Mouse (Mus musculus) lung, postnatal 0 days (tissue): ENCODE measurements around the gene Gbp2. TPM values are rescaled to one million over a fixed set of nuclear protein-coding genes. Genes with fewer than 3 reads are reported as not detected.
A peak's percentile ranks its signal among the peaks of the same experiment; 100 is the strongest.

Experiments
- ATAC-seq: fragments of 200-750 bp; cut with Nextera tagmentation; 2 replicates; pipeline ENCODE4 v1.8.0; 2017; ENCODE audit warnings: moderate library complexity
- DNase-seq: peaks from one replicate; pipeline ENCODE4 v3.0.0-alpha.2; 2016; ENCODE audit warnings: low spot score
- H3K27ac ChIP-seq: fragments of 300-500 bp; sonication (generic); 2 replicates; pipeline ENCODE4 v1.5.1; 2014; ENCODE audit warnings: antibody characterized with exemption, mild to moderate bottlenecking, low read length, mixed read lengths
- H3K27me3 ChIP-seq: fragments of 300-500 bp; sonication (generic); replicated peaks from 2 replicates; pipeline ENCODE4 v1.6.1; 2014; ENCODE audit warnings: low read length, mixed read lengths; ENCODE audit not compliant: insufficient read depth
- H3K36me3 ChIP-seq: fragments of 300-500 bp; sonication (generic); 2 replicates; pipeline ENCODE4 v1.6.1; 2014; ENCODE audit warnings: low read length, mixed read lengths; ENCODE audit not compliant: insufficient read depth
- H3K4me1 ChIP-seq: fragments of 300-500 bp; sonication (generic); 2 replicates; pipeline ENCODE4 v1.6.1; 2014; ENCODE audit warnings: antibody characterized with exemption, low read depth, low read length, mixed read lengths; ENCODE audit not compliant: insufficient read depth
- H3K4me2 ChIP-seq: fragments of 300-500 bp; sonication (generic); replicated peaks from 2 replicates; pipeline ENCODE4 v1.6.1; 2014; ENCODE audit warnings: low read depth, mild to moderate bottlenecking, low read length, moderate library complexity, mixed read lengths
- H3K4me3 ChIP-seq: fragments of 300-500 bp; sonication (generic); 2 replicates; pipeline ENCODE4 v1.5.1; 2014; ENCODE audit warnings: low read depth, low read length
- H3K9ac ChIP-seq: fragments of 300-500 bp; sonication (generic); replicated peaks from 2 replicates; pipeline ENCODE4 v1.6.1; 2014; ENCODE audit warnings: low read depth, mild to moderate bottlenecking
- H3K9me3 ChIP-seq: fragments of 300-500 bp; sonication (generic); 2 replicates; pipeline ENCODE4 v1.6.1; 2016; ENCODE audit warnings: low read length, mixed read lengths
- CTCF ChIP-seq: IDR thresholded peaks from 2 replicates; pipeline ENCODE4 v1.5.1; 2016; ENCODE audit warnings: antibody characterized with exemption, mild to moderate bottlenecking
- EP300 ChIP-seq: IDR thresholded peaks from 2 replicates; pipeline ENCODE4 v1.6.1; 2016; ENCODE audit warnings: antibody characterized with exemption, mild to moderate bottlenecking, control low read depth
- WGBS: fragments of 180-500 bp; shearing (Covaris S2); extraction: QIAGEN DNeasy Blood & Tissue Kit; methylation state at CpG from one replicate; pipeline ENCODE4 v1.1.7; 2014; 5-methylcytosine and 5-hydroxymethylcytosine counted together
- polyA plus RNA-seq: library from polyadenylated mRNA; unstranded; fragments of >200 nt; fragmentation: Nextera tagmentation; extraction: Ambion mirVana; gene quantifications from 2 replicates; pipeline ENCODE4 v1.2.1, GENCODE M21; 2015

Gene Gbp2
- polyA plus RNA-seq, 1 experiment from 2014 or later = 8.3 TPM

DNA sequence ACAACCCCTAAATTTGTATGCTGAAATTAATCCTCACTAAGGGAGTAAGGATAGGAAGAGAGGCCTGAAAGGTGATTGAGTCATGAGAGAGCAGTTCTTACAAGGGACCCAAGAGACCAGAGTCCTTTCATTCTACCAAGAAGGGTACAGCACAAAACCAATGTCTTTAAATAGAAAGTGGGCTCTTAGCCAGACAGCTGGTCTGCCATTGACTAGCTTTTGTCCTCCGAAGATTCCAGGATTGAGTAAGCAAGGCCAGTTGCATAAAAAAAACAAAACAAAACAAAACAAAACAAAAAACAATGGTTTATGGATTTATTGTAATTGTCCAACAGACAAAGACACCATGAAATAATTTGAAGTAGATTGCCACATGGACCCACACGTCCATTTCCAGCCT lies 31.5 kb upstream of the Gbp2 start:
- Histone ChIP-seq H3K4me3 (no peak overlapping the region), H3K9ac (no peak overlapping the region), H3K27ac (no peak overlapping the region), H3K27me3 (no peaks in the 10 kb centered on the region), H3K9me3 (no peaks in the 10 kb centered on the region), H3K36me3 (no peaks in the 10 kb centered on the region), H3K4me1 (no peaks in the 10 kb centered on the region), H3K4me2 (no peak overlapping the region)
- TF ChIP-seq EP300 (no peak), CTCF (no peak)
- DNase-seq (peak; percentile 6), ATAC-seq (no peak)
- WGBS = 62% methylated on average over 2 of the region's 2 CpGs

DNA sequence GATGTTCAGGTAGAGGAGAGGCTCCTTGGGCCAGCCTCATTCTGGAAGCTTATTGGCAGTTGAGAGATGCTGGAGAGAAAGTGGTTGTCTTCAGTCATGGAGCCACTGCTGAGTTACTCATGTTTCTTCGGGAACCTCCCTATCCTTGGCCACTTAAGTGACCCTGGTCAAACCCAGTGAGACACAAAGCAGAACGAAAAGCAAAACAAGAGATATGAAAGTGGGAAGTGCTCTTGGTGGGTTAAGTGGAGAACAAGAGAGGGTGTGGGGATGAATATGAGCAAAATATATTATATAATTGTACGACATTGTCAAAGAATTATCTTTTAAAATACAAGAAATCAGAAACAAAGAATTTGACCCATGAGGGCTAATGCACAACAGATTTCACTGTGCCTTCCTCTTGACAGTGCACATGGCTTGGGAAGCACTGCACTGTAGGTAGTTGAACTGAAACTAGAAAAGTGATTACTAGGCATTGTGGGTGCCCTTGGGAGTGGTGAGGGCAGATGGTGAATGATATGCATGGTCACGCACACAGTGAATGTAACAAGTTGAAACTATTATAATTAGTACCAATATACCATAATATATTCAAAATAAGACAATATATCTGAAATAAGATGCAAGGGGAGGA lies 29.9 kb upstream of the Gbp2 start:
- 74% methylated on average over 4 of the region's 4 CpGs for WGBS
- no peak for DNase-seq
- Histone ChIP-seq H3K36me3 (no peaks in the 10 kb centered on the region), H3K9me3 (no peaks in the 10 kb centered on the region), H3K4me2 (no peak overlapping the region), H3K9ac (no peak overlapping the region), H3K4me3 (no peak overlapping the region), H3K4me1 (no peaks in the 10 kb centered on the region), H3K27ac (no peak overlapping the region), H3K27me3 (no peaks in the 10 kb centered on the region)
- no peak for TF ChIP-seq CTCF
- no peak for TF ChIP-seq EP300
- ATAC-seq = no peak

DNA sequence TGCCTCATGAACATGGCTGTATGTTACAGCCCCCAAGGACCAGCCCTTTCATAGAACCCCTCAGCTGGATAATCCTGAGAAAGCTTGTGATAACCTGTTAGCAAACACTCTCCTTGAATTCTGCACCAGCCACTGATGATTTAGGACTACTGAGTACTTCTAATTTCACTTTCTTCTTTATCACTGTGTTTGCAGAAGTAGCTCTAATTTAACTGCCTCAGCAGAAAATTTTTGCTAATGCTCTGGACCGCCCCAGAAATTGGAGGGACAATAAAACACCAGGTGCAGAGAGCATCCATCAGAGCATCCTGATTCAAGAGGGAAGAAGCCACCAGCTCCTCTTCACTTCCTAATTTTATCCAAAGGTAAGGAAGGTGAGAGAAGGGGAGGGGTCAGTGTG lies 25.9 kb upstream of the Gbp2 start, which contains the start of gene Gbp2b:
Gene Gbp2b (plus strand): TSS at position 301 of the 400 bp plus-strand sequence.
- ATAC-seq (no peak), DNase-seq (no peak)
- Histone ChIP-seq H3K4me2 (no peak within 1 kb of the TSS), H3K27ac (no peak within 1 kb of the TSS), H3K9ac (no peak within 1 kb of the TSS), H3K9me3 (no peaks in the 10 kb centered on the region), H3K36me3 (no peaks in the 10 kb centered on the region), H3K4me3 (no peak within 1 kb of the TSS), H3K27me3 (no peaks in the 10 kb centered on the region), H3K4me1 (no peaks in the 10 kb centered on the region)
- 61% methylated on average over 1 of the region's 1 CpGs for WGBS
- TF ChIP-seq CTCF (no peak), EP300 (no peak)

DNA sequence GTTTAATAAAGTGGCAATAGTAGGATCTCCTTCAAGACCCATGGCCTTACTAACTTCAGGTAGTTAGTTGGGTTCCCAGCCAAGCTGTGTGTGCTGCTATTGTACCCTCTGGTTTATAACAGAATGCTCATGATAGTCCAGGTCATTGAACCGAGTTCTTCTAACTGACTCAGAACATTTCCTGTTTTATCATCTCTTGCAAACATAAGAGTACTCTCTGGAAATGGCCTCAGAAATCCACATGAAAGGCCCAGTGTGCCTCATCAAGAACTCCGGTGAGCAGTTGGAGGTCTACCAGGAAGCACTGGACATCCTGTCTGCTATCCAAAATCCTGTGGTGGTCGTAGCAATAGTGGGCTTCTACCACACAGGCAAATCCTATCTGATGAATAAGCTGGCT lies 22.5 kb upstream of the Gbp2 start:
- Histone ChIP-seq H3K9ac (no peak overlapping the region), H3K27ac (no peak overlapping the region), H3K9me3 (no peaks in the 10 kb centered on the region), H3K4me3 (no peak overlapping the region), H3K36me3 (no peaks in the 10 kb centered on the region), H3K27me3 (no peaks in the 10 kb centered on the region), H3K4me2 (no peak overlapping the region), H3K4me1 (no peaks in the 10 kb centered on the region)
- TF ChIP-seq CTCF = no peak
- no peak for TF ChIP-seq EP300
- DNase-seq (no peak), ATAC-seq (no peak)
- 70% methylated on average over 3 of the region's 3 CpGs for WGBS

DNA sequence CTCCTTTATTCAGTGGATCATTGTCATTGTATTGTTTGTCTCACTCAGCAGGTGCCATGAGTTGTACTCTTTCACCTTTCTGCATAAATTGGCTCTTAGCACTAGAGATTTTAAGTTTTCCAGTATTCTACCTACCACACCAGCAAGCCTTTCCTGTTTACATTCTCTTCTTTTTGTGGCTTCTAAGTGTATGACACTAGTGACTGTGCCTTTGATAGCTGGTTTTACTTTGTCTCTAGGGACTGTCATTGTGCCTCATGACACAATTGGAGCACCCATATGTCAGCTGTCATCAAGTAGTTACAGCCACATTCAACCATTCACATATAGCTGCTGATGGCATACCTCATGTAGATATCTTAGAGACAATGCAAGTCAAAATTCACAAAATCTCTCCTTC lies 18.7 kb upstream of the Gbp2 start:
- Histone ChIP-seq H3K4me1 (no peaks in the 10 kb centered on the region), H3K9ac (no peak overlapping the region), H3K4me2 (no peak overlapping the region), H3K27ac (no peak overlapping the region), H3K9me3 (no peaks in the 10 kb centered on the region), H3K27me3 (no peaks in the 10 kb centered on the region), H3K4me3 (no peak overlapping the region), H3K36me3 (no peaks in the 10 kb centered on the region)
- ATAC-seq = no peak
- no peak for TF ChIP-seq EP300
- TF ChIP-seq CTCF = no peak
- DNase-seq = no peak

DNA sequence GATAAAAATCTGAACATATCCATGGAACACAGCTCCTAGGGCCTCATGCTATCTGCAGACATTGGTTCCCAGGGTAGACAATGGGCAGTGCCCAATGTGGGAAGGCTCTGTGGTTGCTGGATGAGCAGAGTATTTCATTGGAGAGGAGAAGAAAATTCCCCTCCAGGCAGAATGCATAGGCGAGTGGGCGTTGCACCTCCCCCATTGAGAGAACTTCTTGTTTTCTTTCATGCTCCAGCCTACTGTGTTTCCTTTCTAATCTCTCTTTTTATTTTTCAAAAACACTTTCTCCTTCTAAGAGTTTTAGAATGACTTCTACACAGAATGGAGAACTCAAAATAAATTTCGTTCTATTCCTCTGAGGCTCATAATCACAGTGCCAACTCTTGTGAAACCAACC lies 1.7 kb upstream of the Gbp2 start:
- TF ChIP-seq CTCF (no peak), EP300 (no peak)
- WGBS = 76% methylated on average over 3 of the region's 3 CpGs
- no peak for DNase-seq

DNA sequence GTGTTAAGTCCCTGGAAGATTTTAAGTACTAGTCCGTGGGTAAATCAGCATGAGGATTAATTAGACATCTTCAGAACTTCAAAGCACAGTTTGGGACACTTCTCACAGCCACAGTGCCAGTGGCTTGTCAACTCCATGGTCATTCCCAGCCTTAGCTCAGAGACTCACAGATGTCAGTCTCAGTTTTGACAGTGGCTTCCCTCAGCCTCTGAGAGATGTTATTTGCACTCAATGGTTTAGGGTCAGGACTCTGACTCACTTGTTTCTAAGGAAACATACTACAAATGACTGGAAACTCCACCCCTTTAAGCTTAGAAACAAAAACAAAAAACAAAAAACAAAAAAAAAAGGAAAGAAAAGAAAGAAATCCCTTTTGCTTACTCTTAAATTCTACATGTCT lies 796 bp upstream of the Gbp2 start:
- Histone ChIP-seq H3K27ac (no peak overlapping the region), H3K36me3 (no peaks in the 10 kb centered on the region), H3K4me1 (peaks cover 6% of the 10 kb centered on the region; the same call in 1 of the 2 replicates), H3K9me3 (no peaks in the 10 kb centered on the region), H3K9ac (no peak overlapping the region), H3K4me2 (peak overlapping the region; percentile 54; the same call in 1 of the 2 replicates), H3K4me3 (peak overlapping the region; percentile 33; the same call in 1 of the 2 replicates), H3K27me3 (no peaks in the 10 kb centered on the region)
- TF ChIP-seq EP300 = no peak
- TF ChIP-seq CTCF = no peak
- 17% methylated on average over 1 of the region's 1 CpGs for WGBS
- peak; percentile 53; the same call in 1 of the 2 replicates for ATAC-seq
- peak; percentile 78 for DNase-seq

More for the DNA sequence above, 1.7 kb upstream of the Gbp2 start:
- H3K4me3 ChIP-seq = no peak overlapping the region
- H3K36me3 ChIP-seq = no peaks in the 10 kb centered on the region
- no peaks in the 10 kb centered on the region for H3K9me3 ChIP-seq
- no peak overlapping the region for H3K27ac ChIP-seq
- H3K27me3 ChIP-seq = no peaks in the 10 kb centered on the region
- no peak overlapping the region for H3K4me2 ChIP-seq
- H3K4me1 ChIP-seq = peaks cover 6% of the 10 kb centered on the region; the same call in 1 of the 2 replicates
- H3K9ac ChIP-seq = no peak overlapping the region
- no peak for ATAC-seq
